Mouse (Mus musculus) thymus, adult 18-20 months (tissue): ENCODE results near the gene Nop16.

ENCODE experiments used
- DNase-seq, 2 experiments: peaks; one replicate each; pipeline ENCODE4 v3.0.0; 2022; ENCODE audit warnings: mixed read lengths in 2 of 2

Gene Nop16

GRCm38 (mm10) chr13:54559656-54560055 lies 30.2 kb downstream of the Nop16 start:
- no peak for DNase-seq

GRCm38 (mm10) chr13:54557652-54558051 lies 32.2 kb downstream of the Nop16 start:
- DNase-seq, result no peak

GRCm38 (mm10) chr13:54556796-54557195 lies 33.1 kb downstream of the Nop16 start:
- DNase-seq, result no peak

GRCm38 (mm10) chr13:54556176-54556575 lies 33.7 kb downstream of the Nop16 start:
- DNase-seq, result no peak

- DNase-seq, result no peak
Observed at GRCm38 (mm10) chr13:54548036-54548435, 41.9 kb downstream of the Nop16 start.
